Mouse (Mus musculus): ENCODE measurements around the gene Tmod1. TPM values are rescaled to one million over a fixed set of nuclear protein-coding genes. Genes with fewer than 3 reads are reported as not detected.

Gene Tmod1
- polyA plus RNA-seq, 1 experiment from 2014 or later, result 10.2 TPM

DNA sequence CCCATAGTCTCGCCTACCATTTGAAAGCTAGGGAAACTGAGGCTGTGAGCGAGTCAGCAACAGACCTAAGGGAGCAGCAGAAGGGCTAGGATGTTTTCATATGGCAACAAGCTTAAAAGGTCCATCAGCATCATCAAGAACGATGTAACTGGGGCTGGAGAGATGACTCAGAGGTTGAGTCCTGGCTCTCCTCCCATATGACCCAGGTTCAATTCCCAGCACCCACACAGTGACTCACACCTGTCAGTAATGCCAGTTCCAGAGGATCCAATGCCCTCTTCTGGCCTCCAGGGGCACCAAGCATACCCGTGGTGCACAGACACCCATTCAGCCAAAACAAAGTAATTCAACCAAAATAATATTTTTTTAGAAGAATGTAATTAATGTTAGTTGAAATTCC is 41.5 kb downstream of the Tmod1 start:
- ATAC-seq (ENCODE audit: low FRiP score, low read depth), result no peak
- H3K4me2 ChIP-seq (replicated peaks), result no peak overlapping the region
- WGBS, result 87% methylated on average over 4 of the region's 4 CpGs
- H3K27ac ChIP-seq, result no peak overlapping the region
- H3K4me1 ChIP-seq, result no peaks in the 10 kb centered on the region
- no peak overlapping the region for H3K9ac ChIP-seq
- no peak overlapping the region for H3K4me3 ChIP-seq
- no peaks in the 10 kb centered on the region for H3K36me3 ChIP-seq
- H3K27me3 ChIP-seq, result no peaks in the 10 kb centered on the region
- no peaks in the 10 kb centered on the region for H3K9me3 ChIP-seq

DNA sequence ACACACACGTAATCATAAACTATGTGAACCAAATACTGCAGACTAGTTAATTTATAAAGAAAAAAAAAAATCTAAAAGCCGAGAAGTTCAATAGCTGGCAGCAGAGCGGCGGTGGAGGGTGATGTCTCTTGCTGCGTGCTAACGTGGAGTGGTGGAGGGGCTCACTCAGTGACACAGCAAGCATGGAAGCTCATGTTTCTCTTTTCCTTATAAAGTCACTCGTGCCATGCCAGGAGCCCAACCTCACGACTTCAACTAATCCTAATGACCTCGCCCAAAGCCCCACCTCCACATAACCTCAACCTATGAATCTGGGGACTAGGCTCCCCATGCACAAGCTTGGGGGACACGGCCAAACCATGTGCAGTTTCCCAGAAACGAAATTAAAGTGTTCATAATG is 43.8 kb downstream of the Tmod1 start:
- WGBS, result 62% methylated on average over 11 of the region's 11 CpGs
- ATAC-seq (ENCODE audit: low FRiP score, low read depth), result no peak

DNA sequence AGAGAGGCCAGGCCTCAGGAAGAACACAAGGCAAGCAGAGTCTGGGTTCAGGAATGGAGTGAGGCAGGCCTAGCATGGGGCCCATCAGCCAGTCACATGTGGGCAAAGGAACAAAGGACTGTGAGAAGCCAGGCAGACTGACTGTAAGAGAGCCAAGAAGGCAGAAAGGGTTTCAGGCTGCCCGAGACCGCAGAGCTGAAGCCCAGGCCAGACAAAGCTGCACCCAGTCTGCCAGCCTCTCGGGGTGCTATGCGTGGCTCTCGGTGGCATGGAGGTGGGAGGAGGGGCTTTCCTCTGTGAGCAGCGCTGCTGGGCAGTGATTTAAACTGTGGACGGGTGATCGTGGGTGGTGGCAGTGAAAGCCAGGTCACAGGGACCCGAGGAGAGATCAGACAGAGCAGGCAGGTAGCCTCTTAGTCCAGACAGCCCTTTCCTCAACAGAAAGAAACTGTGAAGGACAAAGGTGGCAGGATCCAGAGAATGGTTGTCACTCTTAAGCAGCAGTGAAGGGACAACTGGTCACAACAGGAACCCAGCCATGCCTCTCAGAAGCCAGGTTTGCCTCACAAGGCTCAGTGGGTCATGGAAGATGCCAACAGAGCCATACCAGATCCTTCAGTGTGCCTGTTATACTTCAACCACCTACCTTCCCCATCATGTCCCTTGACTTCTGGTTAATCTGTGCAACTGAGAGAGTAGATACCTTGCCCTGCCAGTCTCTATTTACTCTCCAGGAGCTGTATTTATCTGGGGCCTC is 45.9 kb downstream of the Tmod1 start:
- H3K27me3 ChIP-seq, result no peaks in the 10 kb centered on the region
- H3K36me3 ChIP-seq, result no peaks in the 10 kb centered on the region
- no peak overlapping the region for H3K4me2 ChIP-seq (replicated peaks)
- H3K4me1 ChIP-seq, result 0 out of 2 replicates have a peak, but pooled peaks cover 3% of the 10 kb centered on the region
- H3K9ac ChIP-seq, result no peak overlapping the region
- H3K9me3 ChIP-seq, result no peaks in the 10 kb centered on the region
- 74% methylated on average over 9 of the region's 9 CpGs for WGBS
- no peak overlapping the region for H3K27ac ChIP-seq
- ATAC-seq (ENCODE audit: low FRiP score, low read depth), result no peak
- H3K4me3 ChIP-seq, result no peak overlapping the region

More for the DNA sequence above, 43.8 kb downstream of the Tmod1 start:
- Histone ChIP-seq H3K27me3 (no peaks in the 10 kb centered on the region), H3K4me2 (replicated peaks) (no peak overlapping the region), H3K9me3 (no peaks in the 10 kb centered on the region), H3K4me1 (no peaks in the 10 kb centered on the region), H3K9ac (no peak overlapping the region), H3K4me3 (no peak overlapping the region), H3K36me3 (no peaks in the 10 kb centered on the region), H3K27ac (no peak overlapping the region)

DNA sequence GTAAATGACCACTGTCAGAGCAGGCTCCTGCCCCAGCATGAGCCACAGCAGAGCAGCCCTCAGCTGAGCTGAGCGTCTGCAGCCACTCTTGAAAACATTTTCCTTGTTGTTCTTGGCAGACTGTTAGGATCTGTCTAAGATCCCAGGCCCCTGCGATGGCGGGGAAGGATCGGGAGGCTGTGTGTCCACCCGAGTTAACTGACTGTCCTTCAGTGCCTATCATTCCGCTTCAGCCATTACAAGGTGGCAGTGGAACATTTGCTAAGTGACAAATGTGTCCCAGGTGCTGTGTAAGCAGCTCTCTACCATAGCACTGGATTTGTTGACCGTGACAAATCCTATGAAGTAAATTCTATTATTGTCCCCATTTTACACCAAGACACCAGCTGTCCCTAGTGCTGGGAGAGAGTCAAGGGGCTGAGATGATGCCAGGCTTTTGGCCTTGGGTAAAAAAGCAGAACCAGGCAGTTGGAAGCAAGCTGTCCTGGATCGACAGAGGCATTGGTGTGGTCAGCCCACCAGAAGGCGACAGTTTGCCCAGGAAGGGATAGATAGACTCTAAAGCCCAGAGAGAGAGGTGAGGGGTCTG is 46.6 kb downstream of the Tmod1 start:
- Histone ChIP-seq H3K9ac (no peak overlapping the region), H3K4me3 (no peak overlapping the region), H3K4me2 (replicated peaks) (no peak overlapping the region), H3K27ac (no peak overlapping the region), H3K36me3 (no peaks in the 10 kb centered on the region), H3K4me1 (0 out of 2 replicates have a peak, but pooled peaks cover 3% of the 10 kb centered on the region), H3K9me3 (no peaks in the 10 kb centered on the region), H3K27me3 (no peaks in the 10 kb centered on the region)
- 68% methylated on average over 9 of the region's 9 CpGs for WGBS
- ATAC-seq (ENCODE audit: low FRiP score, low read depth), result no peak

DNA sequence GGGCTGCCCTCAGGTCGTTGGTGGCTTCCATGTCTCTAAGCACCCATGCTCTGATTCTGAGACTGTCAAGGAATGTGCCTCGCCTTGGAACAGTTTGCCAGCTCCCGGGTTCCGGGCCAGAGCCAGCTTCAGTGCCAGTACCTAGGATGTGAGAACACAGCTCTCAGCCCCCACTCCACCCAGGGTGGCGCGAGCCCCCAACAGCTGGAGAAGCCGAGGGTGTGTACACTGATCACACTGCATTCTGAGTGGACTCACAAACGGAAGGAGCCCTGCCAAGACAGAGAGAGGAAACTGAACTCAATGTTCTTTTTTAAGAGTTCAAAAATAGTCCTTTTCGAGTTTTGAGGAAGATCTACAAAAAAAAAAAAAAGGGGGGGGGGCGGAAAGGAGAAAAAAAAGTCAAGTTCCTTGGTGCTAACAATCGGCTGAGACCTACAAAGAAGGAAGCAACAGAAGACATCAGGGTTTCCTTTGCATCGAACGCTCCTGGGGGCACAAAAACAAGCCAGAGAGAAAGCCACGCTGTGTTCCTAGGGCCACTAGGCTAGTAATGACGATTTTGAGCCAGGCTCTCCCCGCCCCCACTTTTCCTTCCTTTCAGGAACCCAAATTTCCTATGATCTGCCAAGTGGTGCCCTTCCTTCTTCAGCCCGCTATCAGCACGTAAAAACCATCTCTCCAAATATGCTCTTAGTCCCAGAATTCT is 48.1 kb downstream of the Tmod1 start:
- no peak for ATAC-seq (ENCODE audit: low FRiP score, low read depth)
- H3K36me3 ChIP-seq, result no peaks in the 10 kb centered on the region
- H3K27me3 ChIP-seq, result no peaks in the 10 kb centered on the region
- no peak overlapping the region for H3K9ac ChIP-seq
- no peak overlapping the region for H3K4me3 ChIP-seq
- no peak overlapping the region for H3K4me2 ChIP-seq (replicated peaks)
- 82% methylated on average over 18 of the region's 18 CpGs for WGBS
- no peaks in the 10 kb centered on the region for H3K9me3 ChIP-seq
- H3K4me1 ChIP-seq, result 0 out of 2 replicates have a peak, but pooled peaks cover 3% of the 10 kb centered on the region
- 0 out of 2 replicates have a peak overlapping the region, but pooled peaks have one; percentile 28 for H3K27ac ChIP-seq

DNA sequence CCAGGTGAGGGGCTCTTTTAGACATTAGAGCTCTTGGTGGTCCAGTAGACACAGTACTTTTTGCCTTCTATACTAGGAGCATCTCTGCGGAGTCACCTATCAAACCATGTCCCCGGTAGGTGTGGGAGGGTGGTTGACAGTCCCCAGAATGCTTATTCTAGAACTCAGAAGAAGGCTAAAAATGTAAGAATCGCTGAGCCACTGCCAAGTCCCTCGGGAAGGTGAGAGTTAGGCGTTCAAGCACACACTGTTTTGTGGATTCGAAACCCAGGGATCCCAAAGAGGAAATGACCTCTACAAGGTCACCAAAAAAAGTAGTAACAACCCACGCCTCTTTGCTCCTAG is 48.7 kb downstream of the Tmod1 start:
- no peak overlapping the region for H3K4me2 ChIP-seq (replicated peaks)
- no peak overlapping the region for H3K27ac ChIP-seq
- H3K4me1 ChIP-seq, result 0 out of 2 replicates have a peak, but pooled peaks cover 3% of the 10 kb centered on the region
- WGBS, result 77% methylated on average over 7 of the region's 7 CpGs
- H3K27me3 ChIP-seq, result no peaks in the 10 kb centered on the region
- no peak for ATAC-seq (ENCODE audit: low FRiP score, low read depth)
- H3K9me3 ChIP-seq, result no peaks in the 10 kb centered on the region
- no peaks in the 10 kb centered on the region for H3K36me3 ChIP-seq
- H3K9ac ChIP-seq, result no peak overlapping the region
- H3K4me3 ChIP-seq, result no peak overlapping the region

DNA sequence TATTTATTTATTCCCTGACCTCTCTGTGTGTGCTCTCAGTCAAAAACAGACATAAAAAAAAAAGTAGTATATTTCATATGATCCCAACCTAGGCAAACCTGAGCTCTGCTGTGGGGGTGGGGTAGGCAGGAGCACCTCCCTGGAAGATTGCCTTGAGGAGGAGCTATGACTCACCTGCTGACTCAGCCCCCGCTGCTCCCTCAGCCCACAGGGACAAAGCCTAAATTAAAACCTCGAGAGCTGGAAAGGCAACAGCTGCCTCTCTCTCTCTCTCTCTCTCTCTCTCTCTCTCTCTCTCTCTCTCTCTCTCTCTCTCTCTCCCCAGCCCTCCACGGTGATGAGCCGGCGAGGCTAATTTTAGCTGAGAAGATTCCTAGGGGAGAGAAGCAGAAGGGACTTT is 49.1 kb downstream of the Tmod1 start:
- Histone ChIP-seq H3K4me3 (no peak overlapping the region), H3K4me2 (replicated peaks) (no peak overlapping the region), H3K4me1 (0 out of 2 replicates have a peak, but pooled peaks cover 3% of the 10 kb centered on the region), H3K9ac (no peak overlapping the region), H3K27ac (no peak overlapping the region), H3K27me3 (no peaks in the 10 kb centered on the region), H3K36me3 (no peaks in the 10 kb centered on the region), H3K9me3 (no peaks in the 10 kb centered on the region)
- ATAC-seq (ENCODE audit: low FRiP score, low read depth), result no peak; the same call in 1 of the 2 replicates
- 21% methylated on average over 5 of the region's 5 CpGs for WGBS

DNA sequence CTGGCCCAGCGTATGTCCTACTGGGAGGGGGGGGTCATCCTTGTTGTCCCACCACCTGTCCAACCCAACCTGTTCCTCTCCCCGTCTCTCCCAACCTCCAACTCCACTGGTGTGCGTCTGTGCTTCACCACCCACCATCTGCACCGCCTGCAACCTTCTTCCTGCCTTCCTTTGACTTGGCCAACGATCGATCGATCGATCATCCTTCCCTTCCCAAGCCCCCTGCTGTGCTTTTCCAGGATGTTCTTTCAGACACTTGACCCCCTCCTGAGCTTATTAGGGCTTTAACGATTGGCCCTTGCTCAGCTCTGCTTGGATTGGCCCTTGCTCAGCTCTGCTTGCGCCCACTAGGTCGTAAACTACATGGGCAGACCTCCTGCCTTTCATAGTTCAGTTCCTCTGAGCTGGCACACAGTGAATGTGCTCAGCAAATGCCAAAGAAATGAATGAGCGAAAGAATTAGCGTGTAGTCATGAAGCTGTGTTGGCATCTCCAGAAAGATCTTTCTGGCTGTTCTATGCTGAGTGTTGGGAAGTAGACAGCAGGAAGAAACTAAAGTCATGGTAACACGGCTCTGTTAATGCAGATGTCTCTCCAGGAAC is 50.9 kb downstream of the Tmod1 start:
- no peak for ATAC-seq (ENCODE audit: low FRiP score, low read depth)
- WGBS, result 82% methylated on average over 14 of the region's 14 CpGs
- Histone ChIP-seq H3K27ac (no peak overlapping the region), H3K4me3 (no peak overlapping the region), H3K9me3 (no peaks in the 10 kb centered on the region), H3K27me3 (no peaks in the 10 kb centered on the region), H3K9ac (no peak overlapping the region), H3K4me2 (replicated peaks) (no peak overlapping the region), H3K36me3 (no peaks in the 10 kb centered on the region), H3K4me1 (0 out of 2 replicates have a peak, but pooled peaks cover 3% of the 10 kb centered on the region)

DNA sequence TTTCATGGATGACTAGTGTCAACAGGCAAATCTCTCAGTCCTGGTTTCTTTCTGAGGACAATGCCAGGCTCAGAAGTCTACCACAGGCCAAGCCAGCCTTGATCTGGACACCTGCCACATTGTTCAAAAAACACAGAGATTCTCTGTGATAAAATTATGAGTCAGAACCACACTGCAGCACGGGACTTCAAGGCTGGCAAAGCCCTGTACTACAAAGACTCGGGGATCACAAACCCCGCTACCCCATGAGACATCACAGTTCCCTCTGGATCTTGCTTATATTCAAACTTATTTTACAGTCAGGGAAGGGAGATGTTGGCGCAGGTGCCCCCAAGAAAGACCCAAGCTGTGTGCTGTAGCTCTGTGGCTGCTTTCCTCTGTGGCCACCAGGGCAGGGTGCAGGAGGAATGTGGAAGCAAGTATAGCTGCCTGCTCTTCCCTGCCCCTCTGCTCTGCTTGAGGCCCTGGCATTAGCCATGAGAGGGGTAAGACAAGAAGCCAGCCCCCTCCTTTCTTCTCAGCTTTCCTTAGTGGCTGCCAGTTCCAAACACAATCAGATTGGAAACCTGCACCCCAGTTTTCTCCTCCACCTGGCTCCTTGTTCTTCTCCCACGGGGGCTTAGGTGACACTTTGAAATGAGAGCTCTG is 53.8 kb downstream of the Tmod1 start:
- Histone ChIP-seq H3K36me3 (no peaks in the 10 kb centered on the region), H3K27me3 (no peaks in the 10 kb centered on the region), H3K9ac (no peak overlapping the region), H3K4me3 (no peak overlapping the region), H3K27ac (no peak overlapping the region), H3K9me3 (no peaks in the 10 kb centered on the region), H3K4me2 (replicated peaks) (no peak overlapping the region), H3K4me1 (0 out of 2 replicates have a peak, but pooled peaks cover 3% of the 10 kb centered on the region)
- 84% methylated on average over 5 of the region's 5 CpGs for WGBS
- ATAC-seq (ENCODE audit: low FRiP score, low read depth), result no peak

DNA sequence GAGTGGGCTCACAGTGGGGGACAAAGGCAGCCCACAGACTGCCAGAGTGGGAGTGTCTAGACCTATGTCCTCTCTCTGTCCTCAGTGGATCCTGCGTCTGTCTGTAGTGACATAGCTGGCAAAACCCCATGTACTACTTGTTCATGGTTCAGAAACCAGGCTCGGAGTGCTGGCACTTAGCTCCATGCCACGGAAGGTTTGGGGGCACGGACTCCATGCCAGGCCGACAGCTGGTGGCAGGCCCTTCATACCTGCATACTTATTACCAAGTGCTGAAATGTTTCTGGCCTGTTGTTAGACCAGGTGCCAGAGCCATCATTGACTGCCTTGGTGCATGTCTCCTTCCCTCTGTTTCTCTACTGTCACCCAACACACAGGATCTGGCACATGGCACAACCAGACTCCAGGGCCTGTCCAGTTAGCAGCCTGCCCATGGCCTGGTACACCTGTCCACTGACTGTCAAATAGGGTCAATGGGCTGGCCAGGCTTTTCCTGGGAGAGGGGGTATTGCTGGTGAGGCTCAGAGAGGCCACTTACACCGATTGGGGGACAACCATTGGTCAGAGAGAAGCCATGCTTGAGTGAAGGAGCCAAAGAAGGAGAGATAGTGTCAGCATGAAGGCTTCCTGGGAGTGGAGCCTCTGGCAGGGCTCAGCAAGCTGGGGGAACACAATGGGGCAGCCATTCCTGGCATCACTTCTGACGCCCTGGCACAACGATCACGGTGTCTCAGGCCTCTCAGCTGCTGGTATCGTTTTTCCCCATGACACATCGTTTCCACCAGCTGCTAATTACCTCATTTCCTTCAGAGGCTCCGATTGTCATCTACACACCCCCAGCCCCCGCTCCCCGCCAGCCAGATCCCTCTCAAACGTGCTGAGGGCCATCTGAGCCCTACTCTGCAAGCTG is 56.4 kb downstream of the Tmod1 start:
- Histone ChIP-seq H3K27ac (no peak overlapping the region), H3K4me1 (0 out of 2 replicates have a peak, but pooled peaks cover 2% of the 10 kb centered on the region), H3K4me2 (replicated peaks) (no peak overlapping the region), H3K4me3 (no peak overlapping the region), H3K36me3 (no peaks in the 10 kb centered on the region), H3K27me3 (no peaks in the 10 kb centered on the region), H3K9me3 (no peaks in the 10 kb centered on the region), H3K9ac (no peak overlapping the region)
- no peak; the same call in 1 of the 2 replicates for ATAC-seq (ENCODE audit: low FRiP score, low read depth)
- 55% methylated on average over 15 of the region's 15 CpGs for WGBS

DNA sequence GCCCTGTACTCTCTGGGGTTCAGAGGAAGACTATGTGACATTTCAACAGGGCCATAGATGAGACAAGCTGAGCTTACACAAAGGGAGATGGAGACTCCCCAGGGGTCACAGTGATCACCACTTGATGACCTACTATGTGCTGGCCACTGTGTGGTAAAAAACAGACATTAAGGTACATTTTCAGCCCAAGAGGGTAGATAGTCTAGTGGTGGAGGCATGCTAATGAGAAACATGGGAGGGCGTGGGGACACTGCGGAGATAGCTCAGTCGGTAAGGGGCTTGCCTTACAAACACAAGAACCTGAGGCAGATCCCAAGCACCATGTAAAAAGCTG is 57.1 kb downstream of the Tmod1 start:
- H3K27me3 ChIP-seq, result no peaks in the 10 kb centered on the region
- no peak overlapping the region for H3K4me2 ChIP-seq (replicated peaks)
- peaks cover 7% of the 10 kb centered on the region; the same call in 1 of the 2 replicates for H3K4me1 ChIP-seq
- WGBS, result 87% methylated on average over 3 of the region's 3 CpGs
- no peak for ATAC-seq (ENCODE audit: low FRiP score, low read depth)
- no peak overlapping the region for H3K9ac ChIP-seq
- H3K36me3 ChIP-seq, result no peaks in the 10 kb centered on the region
- H3K4me3 ChIP-seq, result no peak overlapping the region
- H3K27ac ChIP-seq, result no peak overlapping the region
- no peaks in the 10 kb centered on the region for H3K9me3 ChIP-seq

Measured in limb, embryonic 13.5 days (tissue).